Mouse (Mus musculus) 416B (cell line): ENCODE results near the gene Gnat2.

ENCODE experiments used
- DNase-seq: peaks from one replicate; pipeline ENCODE4 v3.0.0; 2011; ENCODE audit warnings: low read depth

Gene Gnat2

GRCm38 (mm10) chr3:108085281-108085720 lies 7.3 kb upstream of the Gnat2 start:
- peak; percentile 92 for DNase-seq

- peak; percentile 80 for DNase-seq
These were observed 6.7 kb upstream of the Gnat2 start for GRCm38 (mm10) chr3:108085721-108086469.

GRCm38 (mm10) chr3:108086470-108086979 lies 6.1 kb upstream of the Gnat2 start, which contains the start of gene Ampd2:
Gene Ampd2, minus strand, starts transcription at chr3:108086651.
- DNase-seq = peak; percentile 90

- DNase-seq = no peak
These were observed 5.3 kb upstream of the Gnat2 start for GRCm38 (mm10) chr3:108087329-108087728.

GRCm38 (mm10) chr3:108088842-108089380 lies 3.7 kb upstream of the Gnat2 start:
- DNase-seq = no peak

- no peak for DNase-seq
These were observed 2.7 kb upstream of the Gnat2 start for GRCm38 (mm10) chr3:108089916-108090315.

- no peak for DNase-seq
These were observed 2.0 kb upstream of the Gnat2 start for GRCm38 (mm10) chr3:108090561-108090960.

GRCm38 (mm10) chr3:108092030-108092429 lies 559 bp upstream of the Gnat2 start:
- DNase-seq = no peak

GRCm38 (mm10) chr3:108093306-108093705 lies 717 bp downstream of the Gnat2 start:
- DNase-seq = peak; percentile 64

GRCm38 (mm10) chr3:108094146-108094545 lies 1.6 kb downstream of the Gnat2 start:
- no peak for DNase-seq

- no peak for DNase-seq
These were observed 2.6 kb downstream of the Gnat2 start for GRCm38 (mm10) chr3:108094976-108095760.

- peak; percentile 50 for DNase-seq
These were observed 3.6 kb downstream of the Gnat2 start for GRCm38 (mm10) chr3:108096226-108096625.

GRCm38 (mm10) chr3:108096726-108097125 lies 4.1 kb downstream of the Gnat2 start:
- no peak for DNase-seq

- DNase-seq = no peak
These were observed 5.1 kb downstream of the Gnat2 start for GRCm38 (mm10) chr3:108097656-108098055.

GRCm38 (mm10) chr3:108098316-108098715 lies 5.7 kb downstream of the Gnat2 start:
- DNase-seq = no peak

GRCm38 (mm10) chr3:108101594-108101993 lies 9.0 kb downstream of the Gnat2 start:
- DNase-seq = no peak

- DNase-seq = no peak
These were observed 9.5 kb downstream of the Gnat2 start for GRCm38 (mm10) chr3:108102075-108102474.

- no peak for DNase-seq
These were observed 12.7 kb downstream of the Gnat2 start for GRCm38 (mm10) chr3:108105281-108105680.

GRCm38 (mm10) chr3:108111320-108111719 lies 18.7 kb downstream of the Gnat2 start:
- no peak for DNase-seq

GRCm38 (mm10) chr3:108112246-108112645 lies 19.7 kb downstream of the Gnat2 start:
- DNase-seq = no peak

GRCm38 (mm10) chr3:108112666-108113065 lies 20.1 kb downstream of the Gnat2 start:
- DNase-seq = no peak

GRCm38 (mm10) chr3:108113591-108114289 lies 21.2 kb downstream of the Gnat2 start:
- peak; percentile 42 for DNase-seq
